Mouse (Mus musculus): ENCODE measurements around the gene Ankrd44. TPM values are rescaled to one million over a fixed set of nuclear protein-coding genes. Genes with fewer than 3 reads are reported as not detected.

Gene Ankrd44
- polyA plus RNA-seq, 1 experiment from 2014 or later = 32.3 TPM

GRCm38 (mm10) chr1:54901084-54901483 lies 25.1 kb downstream of the Ankrd44 start:
- H3K27ac ChIP-seq = no peak overlapping the region
- 83% methylated on average over 1 of the region's 1 CpGs for WGBS
- no peak for ATAC-seq (replicated peaks)
- H3K27me3 ChIP-seq (replicated peaks) = no peaks in the 10 kb centered on the region
- no peaks in the 10 kb centered on the region for H3K36me3 ChIP-seq (replicated peaks)
- no peak overlapping the region for H3K4me2 ChIP-seq
- peaks cover 31% of the 10 kb centered on the region for H3K4me1 ChIP-seq
- H3K9ac ChIP-seq = no peak overlapping the region
- no peak overlapping the region for H3K4me3 ChIP-seq
- H3K9me3 ChIP-seq = no peaks in the 10 kb centered on the region

- ATAC-seq (replicated peaks) = peak; percentile 31
- no peak overlapping the region for H3K9ac ChIP-seq
These were observed 26.9 kb downstream of the Ankrd44 start for GRCm38 (mm10) chr1:54899247-54899646.

GRCm38 (mm10) chr1:54898656-54899084 lies 27.5 kb downstream of the Ankrd44 start:
- Histone ChIP-seq H3K27ac (peak overlapping the region; percentile 77), H3K4me3 (no peak overlapping the region), H3K9ac (no peak overlapping the region), H3K4me2 (no peak overlapping the region; the same call in 1 of the 2 replicates), H3K36me3 (replicated peaks) (no peaks in the 10 kb centered on the region), H3K27me3 (replicated peaks) (no peaks in the 10 kb centered on the region), H3K4me1 (peaks cover 31% of the 10 kb centered on the region), H3K9me3 (no peaks in the 10 kb centered on the region)
- ATAC-seq (replicated peaks) = peak; percentile 57
- WGBS = 29% methylated on average over 5 of the region's 5 CpGs

More at GRCm38 (mm10) chr1:54899247-54899646, 26.9 kb downstream of the Ankrd44 start:
- no peak overlapping the region for H3K4me3 ChIP-seq
- H3K27me3 ChIP-seq (replicated peaks) = no peaks in the 10 kb centered on the region
- WGBS = 49% methylated on average over 6 of the region's 6 CpGs
- no peaks in the 10 kb centered on the region for H3K9me3 ChIP-seq
- no peak overlapping the region for H3K4me2 ChIP-seq
- H3K4me1 ChIP-seq = peaks cover 31% of the 10 kb centered on the region
- H3K27ac ChIP-seq = peak overlapping the region; percentile 77
- H3K36me3 ChIP-seq (replicated peaks) = no peaks in the 10 kb centered on the region

- Histone ChIP-seq H3K27me3 (replicated peaks) (no peaks in the 10 kb centered on the region), H3K4me2 (no peak overlapping the region), H3K9me3 (no peaks in the 10 kb centered on the region), H3K4me1 (peaks cover 31% of the 10 kb centered on the region), H3K9ac (no peak overlapping the region), H3K4me3 (no peak overlapping the region), H3K36me3 (replicated peaks) (no peaks in the 10 kb centered on the region), H3K27ac (no peak overlapping the region)
- 85% methylated on average over 2 of the region's 2 CpGs for WGBS
- no peak for ATAC-seq (replicated peaks)
These were observed 28.5 kb downstream of the Ankrd44 start for GRCm38 (mm10) chr1:54897726-54898125.

GRCm38 (mm10) chr1:54896109-54897085 lies 29.8 kb downstream of the Ankrd44 start:
- H3K4me3 ChIP-seq = no peak overlapping the region
- 55% methylated on average over 12 of the region's 12 CpGs for WGBS
- H3K36me3 ChIP-seq (replicated peaks) = no peaks in the 10 kb centered on the region
- peaks cover 31% of the 10 kb centered on the region for H3K4me1 ChIP-seq
- no peak for ATAC-seq (replicated peaks)
- H3K27ac ChIP-seq = 0 out of 2 replicates have a peak overlapping the region, but pooled peaks have one; percentile 9
- no peak overlapping the region for H3K4me2 ChIP-seq
- H3K27me3 ChIP-seq (replicated peaks) = no peaks in the 10 kb centered on the region
- no peaks in the 10 kb centered on the region for H3K9me3 ChIP-seq
- H3K9ac ChIP-seq = no peak overlapping the region

- no peak overlapping the region for H3K27ac ChIP-seq
- no peak overlapping the region for H3K4me2 ChIP-seq
- H3K9ac ChIP-seq = no peak overlapping the region
- 0 out of 2 replicates have a peak, but pooled peaks have one; percentile 45 for ATAC-seq (replicated peaks)
- no peaks in the 10 kb centered on the region for H3K27me3 ChIP-seq (replicated peaks)
- no peaks in the 10 kb centered on the region for H3K36me3 ChIP-seq (replicated peaks)
- no peaks in the 10 kb centered on the region for H3K9me3 ChIP-seq
- no peak overlapping the region for H3K4me3 ChIP-seq
- H3K4me1 ChIP-seq = no peaks in the 10 kb centered on the region
- WGBS = 65% methylated on average over 5 of the region's 5 CpGs
These were observed 37.7 kb downstream of the Ankrd44 start for GRCm38 (mm10) chr1:54888449-54888848.

GRCm38 (mm10) chr1:54887873-54888272 lies 38.3 kb downstream of the Ankrd44 start:
- Histone ChIP-seq H3K9me3 (no peaks in the 10 kb centered on the region), H3K36me3 (replicated peaks) (no peaks in the 10 kb centered on the region), H3K27me3 (replicated peaks) (no peaks in the 10 kb centered on the region), H3K4me3 (no peak overlapping the region), H3K4me2 (no peak overlapping the region), H3K9ac (no peak overlapping the region), H3K27ac (no peak overlapping the region), H3K4me1 (no peaks in the 10 kb centered on the region)
- ATAC-seq (replicated peaks) = no peak
- 81% methylated on average over 3 of the region's 3 CpGs for WGBS

GRCm38 (mm10) chr1:54882856-54883467 lies 43.2 kb downstream of the Ankrd44 start:
- H3K27me3 ChIP-seq (replicated peaks) = no peaks in the 10 kb centered on the region
- no peak overlapping the region for H3K4me2 ChIP-seq
- no peaks in the 10 kb centered on the region for H3K9me3 ChIP-seq
- WGBS = 73% methylated on average over 2 of the region's 2 CpGs
- H3K4me3 ChIP-seq = no peak overlapping the region
- no peak for ATAC-seq (replicated peaks)
- no peak overlapping the region for H3K27ac ChIP-seq
- H3K9ac ChIP-seq = no peak overlapping the region
- no peaks in the 10 kb centered on the region for H3K4me1 ChIP-seq
- H3K36me3 ChIP-seq (replicated peaks) = no peaks in the 10 kb centered on the region

GRCm38 (mm10) chr1:54881523-54881922 lies 44.7 kb downstream of the Ankrd44 start:
- H3K9me3 ChIP-seq = no peaks in the 10 kb centered on the region
- H3K27ac ChIP-seq = no peak overlapping the region
- H3K4me3 ChIP-seq = no peak overlapping the region
- H3K27me3 ChIP-seq (replicated peaks) = no peaks in the 10 kb centered on the region
- H3K4me2 ChIP-seq = no peak overlapping the region
- H3K9ac ChIP-seq = no peak overlapping the region
- H3K36me3 ChIP-seq (replicated peaks) = no peaks in the 10 kb centered on the region
- H3K4me1 ChIP-seq = no peaks in the 10 kb centered on the region
- ATAC-seq (replicated peaks) = no peak
- WGBS = 86% methylated on average over 3 of the region's 3 CpGs

- Histone ChIP-seq H3K9ac (no peak overlapping the region), H3K36me3 (replicated peaks) (no peaks in the 10 kb centered on the region), H3K4me1 (no peaks in the 10 kb centered on the region), H3K9me3 (no peaks in the 10 kb centered on the region), H3K27me3 (replicated peaks) (no peaks in the 10 kb centered on the region), H3K4me3 (no peak overlapping the region), H3K27ac (no peak overlapping the region), H3K4me2 (no peak overlapping the region)
- 63% methylated on average over 10 of the region's 10 CpGs for WGBS
- no peak for ATAC-seq (replicated peaks)
These were observed 48.6 kb downstream of the Ankrd44 start for GRCm38 (mm10) chr1:54877423-54878073.

- H3K27me3 ChIP-seq (replicated peaks) = no peaks in the 10 kb centered on the region
- whole genome bisulfite sequencing = 84% methylated on average over 5 of the region's 5 CpGs
- H3K9ac ChIP-seq = no peak overlapping the region
- no peaks in the 10 kb centered on the region for H3K9me3 ChIP-seq
- no peak overlapping the region for H3K4me2 ChIP-seq
- no peak overlapping the region for H3K4me3 ChIP-seq
- no peaks in the 10 kb centered on the region for H3K4me1 ChIP-seq
- ATAC-seq (replicated peaks) = no peak
- H3K36me3 ChIP-seq (replicated peaks) = no peaks in the 10 kb centered on the region
- H3K27ac ChIP-seq = no peak overlapping the region
These were observed 49.2 kb downstream of the Ankrd44 start for GRCm38 (mm10) chr1:54877014-54877413.

- H3K27me3 ChIP-seq (replicated peaks) = no peaks in the 10 kb centered on the region
- H3K27ac ChIP-seq = no peak overlapping the region
- ATAC-seq (replicated peaks) = no peak
- no peaks in the 10 kb centered on the region for H3K9me3 ChIP-seq
- no peak overlapping the region for H3K4me3 ChIP-seq
- no peaks in the 10 kb centered on the region for H3K4me1 ChIP-seq
- H3K9ac ChIP-seq = no peak overlapping the region
- WGBS = 84% methylated on average over 6 of the region's 6 CpGs
- no peaks in the 10 kb centered on the region for H3K36me3 ChIP-seq (replicated peaks)
- no peak overlapping the region for H3K4me2 ChIP-seq
These were observed 52.1 kb downstream of the Ankrd44 start for GRCm38 (mm10) chr1:54874094-54874493.

Measured in midbrain, embryonic 15.5 days (tissue).